Mouse (Mus musculus) limb, embryonic 12.5 days (tissue): ENCODE data around the gene Pptc7. TPM values are rescaled to one million over a fixed set of nuclear protein-coding genes. Genes with fewer than 3 reads are reported as not detected.

Experiments used
- ATAC-seq: fragments of 200-750 bp; cut with Nextera tagmentation; 2 replicates; pipeline ENCODE4 v1.8.0; 2017; ENCODE audit warnings: low read depth, moderate TSS enrichment; ENCODE audit not compliant: insufficient number of reproducible peaks, insufficient read depth, low FRiP score, low TSS enrichment
- H3K27ac ChIP-seq: fragments of 300-500 bp; sonication (generic); 2 replicates; pipeline ENCODE4 v1.5.1; 2016; ENCODE audit warnings: mild to moderate bottlenecking, moderate library complexity
- H3K27me3 ChIP-seq: fragments of 300-500 bp; sonication (generic); 2 replicates; pipeline ENCODE4 v1.6.1; 2016; ENCODE audit warnings: mild to moderate bottlenecking, moderate library complexity
- H3K36me3 ChIP-seq: fragments of 300-500 bp; sonication (generic); 2 replicates; pipeline ENCODE4 v1.6.1; 2016; ENCODE audit warnings: mild to moderate bottlenecking, moderate library complexity
- H3K4me1 ChIP-seq: fragments of 300-500 bp; sonication (generic); replicated peaks from 2 replicates; pipeline ENCODE4 v1.6.1; 2016
- H3K4me2 ChIP-seq: fragments of 300-500 bp; sonication (generic); 2 replicates; pipeline ENCODE4 v1.6.1; 2016; ENCODE audit warnings: mild to moderate bottlenecking, moderate library complexity
- H3K4me3 ChIP-seq: fragments of 300-500 bp; sonication (generic); replicated peaks from 2 replicates; pipeline ENCODE4 v1.5.1; 2016; ENCODE audit warnings: mild to moderate bottlenecking
- H3K9ac ChIP-seq: fragments of 300-500 bp; sonication (generic); replicated peaks from 2 replicates; pipeline ENCODE4 v1.6.1; 2016; ENCODE audit warnings: mild to moderate bottlenecking, moderate library complexity
- H3K9me3 ChIP-seq: fragments of 300-500 bp; sonication (generic); 2 replicates; pipeline ENCODE4 v1.6.1; 2016; ENCODE audit warnings: mild to moderate bottlenecking, moderate library complexity
- WGBS: fragments of 180-500 bp; shearing (Covaris S2); methylation state at CpG from one replicate; pipeline ENCODE4 v1.1.7; 2016; 5-methylcytosine and 5-hydroxymethylcytosine counted together
- polyA plus RNA-seq: library from polyadenylated mRNA; unstranded; fragments of >200 nt; fragmentation: Nextera tagmentation; extraction: Ambion mirVana; gene quantifications from 2 replicates; pipeline ENCODE4 v1.2.1, GENCODE M21; 2016

The Pptc7 gene
- polyA plus RNA-seq, 1 experiment from 2014 or later, result 10.1 TPM

DNA sequence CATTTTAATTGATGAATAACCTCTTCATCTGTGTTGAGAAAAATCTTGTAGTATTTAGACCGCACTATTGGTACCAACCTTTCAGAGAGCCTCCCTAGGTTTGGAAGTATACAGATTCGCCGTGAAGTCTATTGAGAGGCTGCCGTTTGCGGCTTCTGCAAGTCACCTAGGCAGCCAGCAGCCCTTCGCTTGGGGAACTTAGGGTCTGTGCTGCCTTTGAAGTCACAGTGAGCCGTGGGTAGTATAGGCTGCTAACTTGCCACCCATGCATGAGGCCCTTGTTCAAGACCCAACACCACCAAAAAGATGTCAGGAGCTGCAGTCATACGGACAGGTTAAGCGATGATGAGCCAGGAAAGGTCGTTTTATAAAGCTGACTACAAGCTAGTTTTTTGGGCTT is 2.0 kb downstream of the Pptc7 start:
- Histone ChIP-seq H3K36me3 (peaks cover 28% of the 10 kb centered on the region), H3K27me3 (no peaks in the 10 kb centered on the region), H3K4me3 (0 out of 2 replicates have a peak overlapping the region, but pooled peaks have one; percentile 4), H3K27ac (no peak overlapping the region), H3K4me2 (no peak overlapping the region), H3K9me3 (0 out of 2 replicates have a peak, but pooled peaks cover 5% of the 10 kb centered on the region), H3K4me1 (peaks cover 15% of the 10 kb centered on the region), H3K9ac (no peak overlapping the region)
- 81% methylated on average over 10 of the region's 10 CpGs for WGBS
- no peak for ATAC-seq

DNA sequence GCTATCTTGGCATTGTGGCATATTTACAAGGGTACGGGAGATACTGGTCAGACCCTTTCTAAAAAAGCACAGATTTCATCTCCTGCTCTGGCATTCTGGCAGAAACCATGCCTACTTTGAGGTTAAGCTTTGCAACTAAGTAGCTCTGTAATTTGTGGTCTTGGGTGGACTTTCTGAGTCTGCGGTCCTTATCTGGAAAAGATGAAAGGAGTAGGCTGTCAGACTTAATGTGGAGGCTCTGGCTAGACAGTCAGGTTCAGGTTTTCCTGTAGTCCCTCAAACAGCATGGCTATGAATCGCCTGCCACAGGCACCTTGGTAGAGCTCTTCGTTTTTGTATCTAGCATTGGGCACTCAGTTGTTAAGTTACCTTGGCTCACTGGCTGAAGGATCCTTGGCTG is 2.9 kb downstream of the Pptc7 start:
- Histone ChIP-seq H3K9me3 (0 out of 2 replicates have a peak, but pooled peaks cover 5% of the 10 kb centered on the region), H3K27me3 (no peaks in the 10 kb centered on the region), H3K4me2 (no peak overlapping the region), H3K27ac (no peak overlapping the region), H3K4me3 (no peak overlapping the region), H3K36me3 (peaks cover 28% of the 10 kb centered on the region), H3K4me1 (peaks cover 15% of the 10 kb centered on the region), H3K9ac (no peak overlapping the region)
- no peak for ATAC-seq
- 82% methylated on average over 4 of the region's 4 CpGs for WGBS

DNA sequence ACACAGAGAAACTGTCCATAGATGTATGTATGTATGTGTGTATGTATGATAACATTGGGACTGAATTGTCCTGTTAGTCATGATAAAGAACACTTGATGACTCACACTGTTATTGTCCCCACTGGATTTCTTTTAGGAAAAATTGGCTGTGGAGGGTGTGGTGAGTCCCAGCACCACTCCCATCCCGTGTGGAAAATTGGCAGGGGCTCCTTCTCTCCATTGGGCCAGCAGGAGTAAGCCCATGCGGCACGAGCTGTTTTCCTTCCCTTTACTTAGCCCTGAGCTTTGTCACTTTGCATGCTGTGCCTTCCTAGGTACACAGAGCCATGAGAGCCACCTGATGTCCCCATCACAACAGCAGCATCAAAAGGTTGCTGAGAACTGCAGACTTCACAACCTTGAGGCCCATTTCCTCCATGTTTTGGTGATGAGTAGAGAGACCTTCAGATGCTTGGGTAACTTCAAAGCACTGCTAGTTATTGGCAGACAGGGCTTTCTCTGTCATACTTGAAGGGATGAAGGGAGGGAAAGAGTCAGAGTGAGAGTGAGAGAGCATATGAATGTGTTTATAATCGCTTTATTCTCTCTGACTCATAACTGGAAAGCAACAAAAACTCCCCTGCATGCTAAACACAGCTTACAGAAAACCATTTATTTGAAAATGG is 4.1 kb downstream of the Pptc7 start:
- Histone ChIP-seq H3K4me2 (no peak overlapping the region), H3K27ac (no peak overlapping the region), H3K36me3 (peaks cover 28% of the 10 kb centered on the region), H3K4me3 (no peak overlapping the region), H3K27me3 (no peaks in the 10 kb centered on the region), H3K9ac (no peak overlapping the region), H3K9me3 (0 out of 2 replicates have a peak, but pooled peaks cover 5% of the 10 kb centered on the region), H3K4me1 (peaks cover 26% of the 10 kb centered on the region)
- ATAC-seq, result no peak
- WGBS, result 92% methylated on average over 4 of the region's 4 CpGs

DNA sequence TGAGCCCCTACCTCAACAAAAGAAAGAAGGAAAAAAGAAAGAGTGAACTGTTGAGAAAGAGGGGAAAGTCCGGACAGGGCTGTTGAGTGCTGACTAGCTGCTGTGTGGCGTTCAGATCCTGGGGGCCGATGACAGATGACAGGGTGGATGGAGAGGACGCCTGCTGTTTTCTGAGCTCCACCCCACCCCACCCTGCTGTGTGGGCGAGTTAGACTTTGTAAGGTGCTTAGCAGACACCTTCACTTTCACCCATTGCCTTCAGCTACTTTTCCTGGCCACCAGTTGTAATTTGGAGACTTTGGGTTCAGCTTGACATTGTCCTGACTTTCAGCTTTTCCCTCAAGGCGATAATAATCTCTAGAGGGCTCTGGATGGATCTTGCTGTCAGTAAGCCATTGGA is 7.0 kb downstream of the Pptc7 start:
- Histone ChIP-seq H3K4me1 (peaks cover 23% of the 10 kb centered on the region), H3K9ac (no peak overlapping the region), H3K9me3 (0 out of 2 replicates have a peak, but pooled peaks cover 5% of the 10 kb centered on the region), H3K4me2 (no peak overlapping the region), H3K27ac (no peak overlapping the region), H3K36me3 (peaks cover 28% of the 10 kb centered on the region), H3K27me3 (no peaks in the 10 kb centered on the region), H3K4me3 (no peak overlapping the region)
- ATAC-seq, result no peak
- 65% methylated on average over 6 of the region's 6 CpGs for WGBS

DNA sequence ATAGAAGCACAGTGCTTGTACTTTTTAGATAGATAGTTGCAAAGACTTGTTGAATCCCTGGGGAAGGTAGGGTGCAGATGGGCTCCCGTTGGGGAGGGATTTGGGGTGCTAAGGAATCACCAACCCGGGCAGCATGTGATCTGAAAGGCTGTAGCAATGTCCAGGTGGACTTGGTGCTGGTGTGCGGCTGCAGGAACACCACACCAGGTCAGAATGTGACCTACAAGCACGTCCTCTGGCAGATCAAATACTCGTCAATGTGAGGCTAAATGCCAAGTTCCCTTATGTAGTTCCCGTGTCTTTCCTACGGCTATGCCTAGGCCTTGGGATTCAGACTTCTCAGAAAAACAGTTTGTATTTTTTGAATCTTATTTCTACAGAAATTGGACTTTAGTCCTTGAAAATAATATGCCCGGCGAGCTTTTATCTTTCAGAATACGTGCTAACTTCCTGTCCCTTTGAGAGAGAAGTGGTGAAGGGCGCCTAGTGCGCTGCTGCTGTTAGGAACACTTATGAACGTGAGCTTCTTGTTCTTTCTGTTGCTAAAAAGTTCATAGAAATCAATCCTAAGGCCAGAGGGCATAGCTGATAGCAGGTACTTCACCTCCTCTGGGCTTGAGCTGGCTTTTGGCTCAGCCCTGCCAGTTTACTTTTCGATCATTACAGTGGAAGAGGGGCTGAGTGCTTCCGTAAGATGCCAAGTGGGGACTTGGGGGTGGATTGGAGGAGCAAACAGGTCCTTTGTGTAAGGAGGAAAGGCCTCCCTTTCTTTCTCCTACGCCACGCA is 7.6 kb downstream of the Pptc7 start:
- H3K27ac ChIP-seq, result no peak overlapping the region
- ATAC-seq, result no peak
- H3K36me3 ChIP-seq, result peaks cover 28% of the 10 kb centered on the region
- H3K4me2 ChIP-seq, result no peak overlapping the region
- no peak overlapping the region for H3K4me3 ChIP-seq
- peaks cover 20% of the 10 kb centered on the region for H3K4me1 ChIP-seq
- 0 out of 2 replicates have a peak, but pooled peaks cover 5% of the 10 kb centered on the region for H3K9me3 ChIP-seq
- H3K27me3 ChIP-seq, result no peaks in the 10 kb centered on the region
- WGBS, result 80% methylated on average over 17 of the region's 17 CpGs
- H3K9ac ChIP-seq, result no peak overlapping the region

DNA sequence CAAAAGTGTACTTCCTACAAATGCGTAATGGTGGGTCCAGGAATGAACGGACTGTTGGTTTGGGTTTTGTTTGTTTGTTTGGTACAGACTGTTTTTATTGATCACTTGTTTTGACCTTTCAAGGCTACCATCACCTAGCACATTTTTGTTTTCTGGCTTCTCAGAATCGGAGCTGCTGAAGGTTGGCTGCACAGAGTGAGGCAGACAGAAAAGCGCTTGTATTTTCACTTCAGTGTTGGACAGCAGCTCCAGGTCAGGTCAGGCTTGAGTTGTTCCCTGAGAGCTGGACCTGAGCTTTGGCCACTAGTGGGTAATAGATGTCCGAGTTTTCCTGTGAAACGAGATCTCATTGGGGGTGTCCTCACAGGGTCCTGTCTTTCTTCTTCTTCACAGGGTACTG is 9.0 kb downstream of the Pptc7 start:
- H3K9me3 ChIP-seq, result 0 out of 2 replicates have a peak, but pooled peaks cover 5% of the 10 kb centered on the region
- H3K27ac ChIP-seq, result no peak overlapping the region
- H3K4me2 ChIP-seq, result no peak overlapping the region
- peaks cover 15% of the 10 kb centered on the region; the same call in 1 of the 2 replicates for H3K36me3 ChIP-seq
- H3K9ac ChIP-seq, result no peak overlapping the region
- H3K4me1 ChIP-seq, result peaks cover 20% of the 10 kb centered on the region
- WGBS, result 72% methylated on average over 6 of the region's 6 CpGs
- no peak for ATAC-seq
- no peaks in the 10 kb centered on the region for H3K27me3 ChIP-seq
- H3K4me3 ChIP-seq, result no peak overlapping the region

DNA sequence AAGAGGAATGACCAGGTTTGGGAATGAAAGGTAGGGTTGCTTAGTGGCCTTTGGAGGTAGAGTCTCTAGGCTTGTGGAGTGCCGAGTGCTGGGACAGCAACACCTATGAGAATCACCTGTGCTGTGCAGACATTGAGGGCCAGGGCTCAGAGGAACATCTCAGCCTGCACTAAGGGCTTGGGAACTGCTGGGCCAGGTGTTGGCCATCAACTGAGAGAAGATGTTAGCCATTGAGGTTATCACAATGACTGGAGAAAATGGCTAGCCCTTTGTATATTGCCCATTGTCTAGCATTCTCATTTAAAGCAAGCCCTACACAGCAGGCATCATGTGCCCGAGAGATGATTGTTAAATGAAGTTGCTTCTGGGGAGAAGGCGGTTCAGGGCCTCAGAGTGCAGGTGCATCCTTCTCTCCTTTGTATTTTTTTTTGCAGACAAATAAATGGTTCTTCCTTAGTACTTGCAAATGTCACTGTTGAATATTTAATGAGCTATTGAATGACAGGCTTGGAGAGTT is 10.1 kb downstream of the Pptc7 start:
- ATAC-seq, result no peak
- H3K4me1 ChIP-seq, result peaks cover 20% of the 10 kb centered on the region
- no peak overlapping the region for H3K4me3 ChIP-seq
- H3K27me3 ChIP-seq, result no peaks in the 10 kb centered on the region
- H3K4me2 ChIP-seq, result no peak overlapping the region
- H3K36me3 ChIP-seq, result peaks cover 3% of the 10 kb centered on the region; the same call in 1 of the 2 replicates
- WGBS, result 86% methylated on average over 3 of the region's 3 CpGs
- 0 out of 2 replicates have a peak, but pooled peaks cover 5% of the 10 kb centered on the region for H3K9me3 ChIP-seq
- H3K9ac ChIP-seq, result no peak overlapping the region
- H3K27ac ChIP-seq, result no peak overlapping the region

DNA sequence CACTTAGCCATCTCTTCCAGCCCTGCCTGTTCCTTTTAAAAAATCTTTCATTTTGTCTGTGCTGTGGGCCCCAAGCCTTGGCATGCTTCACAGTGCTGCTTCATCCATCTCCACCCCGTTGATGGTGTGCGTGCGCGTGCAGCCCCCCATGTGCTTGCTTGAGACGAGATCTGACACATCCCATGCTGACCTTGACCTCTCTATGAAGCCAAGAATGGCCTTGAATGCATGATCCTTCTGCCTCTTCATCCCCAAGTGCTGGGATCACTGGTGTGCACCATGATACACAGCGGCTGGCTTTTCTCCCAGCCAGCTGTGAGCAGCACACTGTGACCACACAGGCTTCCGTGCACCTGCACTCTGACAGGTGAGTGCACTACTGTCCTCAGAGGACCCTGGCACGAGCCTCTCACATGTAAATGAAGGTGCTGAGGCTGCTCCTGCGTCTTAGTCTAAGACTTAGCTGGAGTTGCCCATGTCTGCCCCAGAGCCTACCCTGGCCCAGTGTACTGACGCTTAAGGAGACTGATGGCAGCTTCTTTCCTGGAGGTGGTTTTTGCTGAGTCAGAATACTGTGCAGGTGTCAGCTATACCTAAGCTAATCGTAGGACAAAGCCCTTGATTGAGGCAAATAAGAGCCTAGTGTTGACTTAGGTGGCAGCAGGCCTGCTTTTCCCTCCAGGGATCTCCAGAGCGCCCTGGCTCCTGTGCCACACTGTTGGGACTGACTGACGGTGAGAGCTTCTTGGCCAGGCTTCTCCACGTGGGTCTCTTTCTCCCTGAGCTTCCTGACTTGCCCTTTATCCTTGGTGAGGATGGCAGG is 11.2 kb downstream of the Pptc7 start:
- Histone ChIP-seq H3K27ac (no peak overlapping the region), H3K4me1 (peaks cover 23% of the 10 kb centered on the region), H3K4me2 (no peak overlapping the region), H3K36me3 (no peaks in the 10 kb centered on the region), H3K4me3 (no peak overlapping the region), H3K27me3 (no peaks in the 10 kb centered on the region), H3K9ac (no peak overlapping the region), H3K9me3 (no peaks in the 10 kb centered on the region)
- 82% methylated on average over 14 of the region's 14 CpGs for WGBS
- no peak for ATAC-seq

DNA sequence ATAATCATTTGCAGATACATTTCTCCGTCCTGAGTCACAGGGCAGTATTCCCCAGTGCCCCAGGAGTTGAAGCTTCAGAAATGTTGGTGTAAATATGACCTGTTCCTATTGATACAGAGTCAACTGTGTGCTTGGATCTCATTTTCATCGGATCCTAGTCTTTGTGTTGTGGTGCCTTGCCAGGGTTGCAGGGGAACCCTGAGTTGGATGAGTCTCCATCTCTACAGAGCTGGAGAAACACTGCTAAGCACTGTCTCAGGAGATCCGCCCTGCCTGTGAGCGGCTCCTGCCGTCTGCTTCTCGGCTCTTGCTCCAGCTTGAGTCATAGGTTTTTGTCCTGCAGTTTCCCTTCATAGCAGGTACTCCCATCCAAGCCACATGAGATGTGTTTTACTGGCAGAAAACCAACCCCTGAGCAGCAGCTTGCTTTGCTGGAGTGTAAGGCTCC is 15.9 kb downstream of the Pptc7 start:
- no peak for ATAC-seq
- H3K4me1 ChIP-seq, result peaks cover 29% of the 10 kb centered on the region
- no peak overlapping the region for H3K4me2 ChIP-seq
- WGBS, result 85% methylated on average over 6 of the region's 6 CpGs
- H3K9me3 ChIP-seq, result no peaks in the 10 kb centered on the region
- H3K9ac ChIP-seq, result no peak overlapping the region
- H3K36me3 ChIP-seq, result no peaks in the 10 kb centered on the region
- no peak overlapping the region for H3K4me3 ChIP-seq
- no peaks in the 10 kb centered on the region for H3K27me3 ChIP-seq
- no peak overlapping the region for H3K27ac ChIP-seq

DNA sequence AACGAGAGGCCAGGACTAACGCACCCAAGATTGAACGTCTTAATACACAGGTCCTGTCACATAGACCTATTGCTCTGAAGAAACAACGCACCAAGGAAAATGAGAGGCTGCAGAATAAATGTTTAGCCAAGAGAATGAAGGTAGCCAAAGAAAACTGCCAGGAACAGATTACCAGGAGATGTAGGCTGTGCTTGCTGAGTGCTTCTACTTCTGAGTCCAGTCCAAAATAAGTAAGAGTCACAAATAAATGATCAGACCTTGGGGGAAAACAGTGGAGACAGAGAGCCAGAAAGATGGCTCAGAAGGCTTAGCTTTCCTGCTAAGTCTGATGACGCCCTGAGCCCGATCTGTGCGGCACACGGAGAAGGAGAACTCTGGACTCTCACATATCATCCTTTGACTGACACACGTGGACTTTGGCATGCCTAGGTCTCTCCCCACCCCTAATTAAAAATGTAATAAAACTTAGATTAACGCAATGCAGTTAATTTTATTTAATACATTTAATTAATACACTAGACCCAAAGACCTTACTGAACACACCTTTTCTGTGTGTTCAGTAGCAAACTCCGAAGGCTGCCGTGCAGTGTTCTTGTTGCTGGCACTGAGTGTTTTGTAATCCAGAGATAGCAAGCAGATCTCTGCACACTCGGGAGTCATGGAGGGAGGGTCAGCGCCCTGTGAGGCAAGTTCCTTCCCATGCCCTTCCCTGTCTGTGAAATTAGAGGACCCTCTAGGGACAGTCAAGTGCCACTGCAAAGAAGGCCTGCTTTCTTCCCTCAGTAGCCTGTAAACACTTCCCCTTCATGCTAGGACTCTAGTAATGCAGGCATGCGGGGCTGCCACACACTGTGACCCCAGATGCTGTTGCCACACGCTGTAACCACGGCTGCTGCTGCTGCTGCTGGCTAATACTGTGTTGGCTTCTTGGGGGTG is 18.9 kb downstream of the Pptc7 start:
- H3K4me2 ChIP-seq, result no peak overlapping the region; the same call in 1 of the 2 replicates
- H3K27ac ChIP-seq, result peak overlapping the region; percentile 35; the same call in 1 of the 2 replicates
- peaks cover 3% of the 10 kb centered on the region; the same call in 1 of the 2 replicates for H3K36me3 ChIP-seq
- no peak overlapping the region for H3K4me3 ChIP-seq
- no peak overlapping the region for H3K9ac ChIP-seq
- H3K4me1 ChIP-seq, result peaks cover 29% of the 10 kb centered on the region
- no peak for ATAC-seq
- H3K9me3 ChIP-seq, result no peaks in the 10 kb centered on the region
- H3K27me3 ChIP-seq, result no peaks in the 10 kb centered on the region
- 68% methylated on average over 17 of the region's 17 CpGs for WGBS
